Comparison of ENCODE assay signal across 11 mouse cellular contexts in the genomic region with DNA sequence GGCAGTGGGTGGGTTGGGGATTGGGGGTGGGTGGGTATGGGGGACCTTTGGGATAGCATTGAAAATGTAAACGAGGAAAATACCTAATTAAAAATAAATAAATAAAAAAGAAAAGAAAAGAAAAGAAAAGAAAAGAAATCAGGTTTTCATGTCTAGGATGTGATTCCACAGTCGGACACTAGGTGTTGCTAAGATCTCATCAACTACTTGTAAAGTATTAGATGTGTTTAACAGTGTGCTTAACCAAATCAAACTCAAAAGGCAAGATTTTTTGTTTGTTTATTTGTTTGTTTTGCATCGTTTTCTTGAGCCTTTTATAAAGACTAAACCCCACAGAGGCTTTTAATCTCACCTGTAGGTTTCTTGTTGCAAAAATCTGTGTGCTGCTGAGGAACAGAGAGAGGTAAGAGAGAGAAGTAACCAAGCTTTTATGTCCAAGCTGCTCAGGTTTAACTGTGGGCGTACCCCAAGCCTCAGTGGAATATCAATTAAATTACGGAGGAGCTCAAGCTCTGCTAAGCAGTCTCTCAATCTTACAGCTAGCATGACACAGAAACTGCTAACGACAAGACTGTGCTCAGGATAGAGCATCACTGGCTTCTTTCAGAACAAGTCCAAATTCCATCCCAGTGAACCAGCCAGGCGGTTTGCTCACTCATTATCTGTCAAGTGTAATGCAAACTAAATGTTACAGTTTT. TPM values are rescaled to one million over a fixed set of nuclear protein-coding genes. Genes with fewer than 3 reads are reported as not detected.
DNase-seq lines count a peak whose midpoint lies in the region; ATAC-seq and TF ChIP-seq lines count a peak whose summit lies in the region.
"Had no signal": no experiment of that assay in that cellular context is flagged by ENCODE, and none has a peak within 500 bp of the region (broad histone marks: within the 10 kb centered on the region; RNA-seq: fewer than 3 reads in every experiment).

No protein-coding gene starts in this region.

- WGBS in midbrain, embryonic 16.5 days, result 36% methylated on average over 7 of the region's 7 CpGs

- H3K36me3 ChIP-seq in midbrain, embryonic 16.5 days (ENCODE audit: control insufficient read depth, insufficient read depth, low read length), result no peaks in the 10 kb centered on the region

- H3K9me3 ChIP-seq in midbrain, embryonic 16.5 days (replicated peaks; ENCODE audit: control insufficient read depth, low read length, poor library complexity, severe bottlenecking), result no peaks in the 10 kb centered on the region

- H3K27me3 ChIP-seq in midbrain, embryonic 16.5 days (ENCODE audit: control insufficient read depth, insufficient read depth, low read depth, low read length), result no peaks in the 10 kb centered on the region

- H3K9ac ChIP-seq in midbrain, embryonic 16.5 days (ENCODE audit: low read depth, low read length), result no peak overlapping the region

- no peak overlapping the region for H3K27ac ChIP-seq in midbrain, embryonic 16.5 days (ENCODE audit: low read length)
- H3K27ac ChIP-seq: macrophage had no signal

- H3K4me3 ChIP-seq in midbrain, embryonic 16.5 days (ENCODE audit: low read depth, low read length), result no peak overlapping the region

- no peak for TF ChIP-seq POLR2A in brain, embryonic 14.5 days (IDR thresholded peaks at IDR 0.05; ENCODE audit: borderline replicate concordance, extremely low read depth, insufficient read depth, insufficient read length, poor library complexity, severe bottlenecking)

- no peaks in the 10 kb centered on the region for H3K4me1 ChIP-seq in midbrain, embryonic 16.5 days (ENCODE audit: control insufficient read depth, insufficient read depth, low read length)

- 0 out of 2 replicates have a peak, but pooled peaks have one; percentile 32 for ATAC-seq in midbrain, embryonic 16.5 days

- H3K4me2 ChIP-seq in midbrain, embryonic 16.5 days (ENCODE audit: low read length), result no peak overlapping the region

- intact Hi-C loops in left cerebral cortex, postnatal 14 days (cut with DNase I), result loop anchor here (10.0 kb wide), 2 partner anchors 1535 to 1935 kb away; no protein-coding TSS in a partner anchor
- intact Hi-C loops in left cerebral cortex, postnatal 36 days (cut with DNase I), result loop anchor here (10.0 kb wide), 1 partner anchor 1535 kb away; no protein-coding TSS in a partner anchor

- peak; percentile 8 to 27 for DNase-seq in cerebellum, postnatal 14 days
- no peak for DNase-seq in cerebellum, adult 8-10 months
- DNase-seq in left cerebral cortex, postnatal 14 days (ENCODE audit: low spot score in 2 of 2), result peak; percentile 27 to 43
- no peak for DNase-seq in left cerebral cortex, postnatal 36 days (ENCODE audit: low spot score in 2 of 2)
- DNase-seq in brain, embryonic 14.5 days (ENCODE audit: low read depth), result peak; percentile 59
- no peak for DNase-seq in B cell, adult 2 months
- DNase-seq in heart, adult 9 months (ENCODE audit: low spot score in 2 of 2), result no peak
- DNase-seq: adrenal gland, adult 2 months had no signal

- no peak for TF ChIP-seq CTCF in brain, embryonic 14.5 days (IDR thresholded peaks at IDR 0.05; ENCODE audit: borderline replicate concordance, extremely low read depth, insufficient read depth, insufficient read length)

RNA-seq across cellular contexts. Expression of a gene that starts 35.3 kb away (rescaled TPM):
- total RNA-seq in left cerebral cortex, postnatal 14 days (2021), result 1 to 10 TPM in 1 of 2 experiments, under 1 TPM in 1; 0.97 to 1.1 TPM
- 1 to 10 TPM; 2.0 to 2.6 TPM for total RNA-seq in left cerebral cortex, postnatal 36 days (2021)
- polyA plus RNA-seq in brain, embryonic 14.5 days (2012; rRNA removed), result 0.11 and 0.46 TPM in 2 replicates
- polyA plus RNA-seq in midbrain, embryonic 16.5 days (2015; fragmentation: Nextera tagmentation; extraction: Ambion mirVana), result 0.15 and 0.23 TPM in 2 replicates
- total RNA-seq: granulocyte monocyte progenitor cell, adult 5-6 weeks had no signal
- polyA plus RNA-seq: macrophage had no signal

Comparison
In these comparisons a context has a peak if more than half of its experiments do, and no peak if none do; other contexts are left out.
1. DNase-seq: peak in cerebellum, postnatal 14 days (2 of 2), left cerebral cortex, postnatal 14 days (2 of 2) and brain, embryonic 14.5 days (single experiment); none in cerebellum, adult 8-10 months (single experiment), left cerebral cortex, postnatal 36 days (0 of 2), B cell, adult 2 months (0 of 2) and heart, adult 9 months (0 of 2).